Mouse (Mus musculus) testis, adult 2 months (tissue): ENCODE measurements around the gene Olfr263. TPM values are rescaled to one million over a fixed set of nuclear protein-coding genes. Genes with fewer than 3 reads are reported as not detected.
A peak's percentile ranks its signal among the peaks of the same experiment; 100 is the strongest.

Experiments used
- H3K27ac ChIP-seq: fragments of 200-500 bp; 2 replicates; pipeline ENCODE4 v1.5.1; 2012; ENCODE audit warnings: low read depth, low read length; ENCODE audit not compliant: control insufficient read depth, insufficient read depth
- H3K27me3 ChIP-seq: fragments of 200-500 bp; 2 replicates; pipeline ENCODE4 v1.6.1; 2012; ENCODE audit warnings: mild to moderate bottlenecking, low read length, moderate library complexity; ENCODE audit not compliant: control insufficient read depth, insufficient read depth
- H3K36me3 ChIP-seq: fragments of 200-500 bp; 2 replicates; pipeline ENCODE4 v1.6.1; 2012; ENCODE audit warnings: mild to moderate bottlenecking, low read length; ENCODE audit not compliant: control insufficient read depth, insufficient read depth
- H3K4me1 ChIP-seq: fragments of 200-500 bp; 2 replicates; pipeline ENCODE4 v1.6.1; 2012; ENCODE audit warnings: low read length; ENCODE audit not compliant: control insufficient read depth, insufficient read depth
- H3K4me3 ChIP-seq: fragments of 200-500 bp; 2 replicates; pipeline ENCODE4 v1.5.1; 2012; ENCODE audit warnings: low read depth, mild to moderate bottlenecking, low read length, moderate library complexity, mixed read lengths; ENCODE audit not compliant: control insufficient read depth
- CTCF ChIP-seq: fragments of 200-500 bp; IDR thresholded peaks from 2 replicates; pipeline ENCODE4 v1.5.1; 2012; ENCODE audit warnings: low read depth, mild to moderate bottlenecking, inconsistent platforms, low read length, moderate library complexity; ENCODE audit not compliant: control insufficient read depth, insufficient read depth, insufficient replicate concordance
- POLR2A ChIP-seq: fragments of 200-500 bp; IDR thresholded peaks from 2 replicates; pipeline ENCODE4 v1.6.1; 2012; ENCODE audit warnings: low read depth, mild to moderate bottlenecking, inconsistent platforms, low read length, moderate library complexity; ENCODE audit not compliant: control insufficient read depth
- polyA plus RNA-seq: library from polyadenylated mRNA; depleted of rRNA; stranded (reverse); fragments of >200 nt; gene quantifications from 2 replicates; pipeline ENCODE4 v1.2.3, GENCODE M21; 2012

Gene Olfr263
- polyA plus RNA-seq, 1 experiment = not detected

DNA sequence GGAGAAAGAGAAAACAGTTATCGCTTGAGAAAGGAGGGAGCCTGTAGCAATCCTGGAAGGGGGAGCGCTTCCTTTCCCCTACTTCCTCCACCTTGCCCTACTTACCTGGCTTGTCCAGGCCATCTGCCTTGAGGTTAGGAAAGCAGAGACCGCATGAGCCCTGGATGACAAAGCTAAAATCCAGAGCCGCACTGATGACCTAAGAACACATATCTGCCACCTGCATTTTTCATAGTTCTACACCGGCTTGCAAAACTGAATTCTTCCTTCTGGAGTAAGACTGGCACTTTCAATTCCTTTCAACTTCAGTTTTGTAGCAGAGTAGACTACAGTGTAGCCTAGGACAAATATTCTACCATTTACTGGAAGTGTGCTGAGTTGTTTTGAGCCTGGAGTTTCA, 48.9 kb downstream of the Olfr263 start:
- H3K27me3 ChIP-seq = no peaks in the 10 kb centered on the region
- peaks cover 12% of the 10 kb centered on the region for H3K4me1 ChIP-seq
- H3K36me3 ChIP-seq = peaks cover 1% of the 10 kb centered on the region; the same call in 1 of the 2 replicates
- no peak overlapping the region for H3K27ac ChIP-seq
- peak overlapping the region; percentile 87 for H3K4me3 ChIP-seq
- TF ChIP-seq POLR2A = no peak
- no peak for TF ChIP-seq CTCF

DNA sequence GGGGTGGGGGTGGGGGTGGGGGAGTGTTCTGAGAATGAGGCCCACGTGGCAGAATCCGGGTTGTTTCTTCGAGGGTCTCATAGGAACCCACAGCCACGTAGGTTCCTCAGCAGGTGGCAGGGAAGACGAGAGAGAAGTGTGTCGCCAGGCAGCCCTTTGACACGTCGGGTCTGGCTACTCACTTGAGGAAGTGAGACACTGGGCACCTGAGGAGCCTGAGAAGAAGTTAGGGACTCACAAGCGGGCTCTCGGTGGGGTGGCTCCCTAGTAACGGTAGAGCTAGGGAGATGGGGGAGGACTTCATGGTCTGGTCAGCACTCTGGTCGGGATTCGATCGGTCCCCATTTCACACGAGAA, 49.9 kb downstream of the Olfr263 start, which contains the start of gene Trim27:
TSS of gene Trim27 (plus strand) at position 79 of the 357 bp plus-strand sequence.
- peak within 1 kb of the TSS; percentile 55 for H3K27ac ChIP-seq
- peaks cover 12% of the 10 kb centered on the region for H3K4me1 ChIP-seq
- TF ChIP-seq POLR2A (peak; percentile 77; the same call in 1 of the 2 replicates), CTCF (no peak)
- H3K27me3 ChIP-seq = no peaks in the 10 kb centered on the region
- H3K4me3 ChIP-seq = peak within 1 kb of the TSS; percentile 87
- H3K36me3 ChIP-seq = peaks cover 4% of the 10 kb centered on the region

DNA sequence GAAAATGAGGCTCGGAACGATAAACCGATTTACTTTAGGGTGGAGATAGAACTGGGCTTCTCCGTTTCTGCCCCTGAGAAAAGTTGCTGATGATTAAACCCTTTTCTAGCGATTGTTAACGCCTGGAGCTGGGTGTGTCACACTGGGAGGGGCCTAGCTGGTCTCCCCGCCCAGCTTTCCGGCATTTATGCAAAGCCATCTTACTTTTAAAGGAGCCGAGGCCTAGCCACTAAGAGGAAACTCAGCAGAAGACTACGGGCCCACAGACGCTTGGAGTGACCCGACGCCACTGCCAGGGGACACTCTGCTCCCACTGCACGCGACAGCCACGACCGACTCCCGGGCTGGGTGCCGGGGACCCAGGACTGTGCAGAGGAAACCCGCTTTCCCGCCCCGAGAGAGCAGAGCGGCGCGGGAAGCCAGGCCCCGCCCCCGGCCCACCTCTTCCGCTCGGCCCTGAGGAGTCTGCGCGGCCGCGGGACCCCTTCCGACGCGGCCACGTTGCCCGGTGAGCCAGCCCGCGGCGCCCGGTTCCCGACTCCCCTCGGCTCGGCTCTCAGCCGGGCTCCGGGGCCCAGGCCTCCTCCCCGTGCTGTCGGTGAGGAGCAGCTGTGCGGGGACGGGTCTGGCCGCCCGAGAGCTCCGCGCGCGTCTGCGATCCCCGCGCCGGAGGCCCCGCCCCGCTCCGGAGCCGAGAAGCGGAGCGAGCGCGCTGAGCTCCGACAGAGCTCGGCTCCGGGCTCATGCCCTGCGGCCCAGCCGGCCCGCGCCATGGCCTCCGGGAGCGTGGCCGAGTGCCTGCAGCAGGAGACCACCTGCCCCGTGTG, 50.5 kb downstream of the Olfr263 start:
- TF ChIP-seq POLR2A (peak; percentile 46), CTCF (no peak; the same call in 1 of the 2 replicates)
- Histone ChIP-seq H3K27ac (peak overlapping the region; percentile 55), H3K27me3 (no peaks in the 10 kb centered on the region), H3K4me1 (peaks cover 12% of the 10 kb centered on the region), H3K36me3 (peaks cover 4% of the 10 kb centered on the region), H3K4me3 (peak overlapping the region; percentile 87)

DNA sequence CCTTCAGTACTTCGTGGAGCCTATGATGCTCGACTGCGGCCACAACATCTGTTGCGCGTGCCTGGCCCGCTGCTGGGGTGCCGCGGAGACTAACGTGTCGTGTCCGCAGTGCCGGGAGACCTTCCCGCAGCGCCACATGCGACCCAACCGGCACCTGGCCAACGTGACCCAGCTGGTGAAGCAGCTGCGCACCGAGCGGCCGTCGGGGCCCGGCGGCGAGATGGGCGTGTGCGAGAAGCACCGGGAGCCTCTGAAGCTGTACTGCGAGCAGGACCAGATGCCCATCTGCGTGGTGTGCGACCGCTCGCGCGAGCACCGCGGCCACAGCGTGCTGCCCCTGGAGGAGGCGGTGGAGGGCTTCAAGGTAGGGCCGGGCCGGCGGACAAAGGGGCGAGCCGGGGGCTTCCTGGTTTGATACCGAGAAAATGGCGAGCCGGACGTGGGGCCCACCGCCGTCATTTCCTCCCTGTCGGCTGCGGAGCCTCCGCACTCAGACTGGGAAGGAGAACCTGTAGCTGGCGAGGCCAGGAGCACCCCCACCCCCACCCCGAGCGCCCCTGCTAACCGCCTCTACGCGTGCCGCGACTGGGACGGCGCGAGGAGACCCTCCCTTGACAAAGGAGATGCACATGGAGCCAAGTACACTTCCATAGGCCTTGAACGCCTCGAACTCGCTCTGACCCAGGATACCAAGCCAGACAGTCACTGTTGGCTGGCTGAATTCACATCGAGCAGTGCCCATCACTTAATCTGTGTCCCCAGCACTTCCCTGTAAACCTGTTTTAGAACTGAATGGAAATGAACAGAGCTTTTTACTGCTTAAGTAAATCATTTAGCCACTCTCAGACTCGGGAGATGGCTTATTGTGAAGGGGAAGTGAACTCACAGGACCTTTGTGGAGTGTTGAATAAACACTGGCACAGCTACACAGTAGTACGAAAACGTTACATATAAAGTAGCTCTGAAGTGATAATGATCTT, 51.4 kb downstream of the Olfr263 start:
- Histone ChIP-seq H3K27ac (peak overlapping the region; percentile 55), H3K4me1 (peaks cover 12% of the 10 kb centered on the region), H3K4me3 (peak overlapping the region; percentile 87), H3K36me3 (peaks cover 4% of the 10 kb centered on the region), H3K27me3 (no peaks in the 10 kb centered on the region)
- TF ChIP-seq POLR2A = no peak; the same call in 1 of the 2 replicates
- no peak for TF ChIP-seq CTCF

DNA sequence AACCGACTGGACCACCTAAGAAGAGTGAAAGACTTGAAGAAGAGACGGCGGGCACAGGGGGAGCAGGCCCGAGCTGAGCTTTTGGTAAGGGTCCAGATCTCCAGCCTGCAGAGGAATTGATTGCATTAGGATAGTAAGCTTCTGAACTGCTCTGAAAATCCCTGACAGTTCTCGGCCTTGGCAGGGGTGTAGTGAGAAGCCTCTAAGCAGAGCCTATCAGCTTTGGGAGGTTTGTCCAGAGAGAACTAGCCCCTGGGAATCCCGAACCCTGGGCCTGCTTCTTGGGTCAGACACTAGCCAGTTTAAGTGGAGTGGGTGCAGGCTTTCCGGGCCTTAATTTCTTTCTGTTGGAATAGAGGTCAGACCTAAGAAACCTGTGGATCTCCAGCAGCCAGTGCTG, 52.6 kb downstream of the Olfr263 start:
- Histone ChIP-seq H3K4me3 (peak overlapping the region; percentile 62), H3K27me3 (no peaks in the 10 kb centered on the region), H3K27ac (no peak overlapping the region), H3K36me3 (peaks cover 4% of the 10 kb centered on the region), H3K4me1 (peaks cover 12% of the 10 kb centered on the region)
- TF ChIP-seq POLR2A = no peak
- no peak for TF ChIP-seq CTCF

DNA sequence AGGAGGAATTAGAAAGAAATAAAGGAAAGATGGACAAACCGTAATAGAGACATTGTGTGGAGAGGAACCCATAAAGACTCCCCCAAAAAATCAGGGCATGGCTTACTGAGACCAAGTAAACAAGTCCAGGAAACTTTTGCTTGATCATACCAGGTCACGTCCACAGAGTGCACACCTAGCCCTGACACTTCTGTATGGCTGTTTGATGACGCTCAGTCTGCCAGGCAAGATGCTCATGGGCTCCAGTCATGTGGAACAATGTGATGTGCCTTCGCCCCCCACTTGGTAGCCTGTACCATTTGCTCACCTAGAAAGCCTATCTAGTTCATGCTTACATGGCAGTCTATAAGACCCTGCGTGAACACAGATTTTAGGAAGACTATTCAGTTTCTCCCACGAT, 53.6 kb downstream of the Olfr263 start:
- Histone ChIP-seq H3K4me1 (peaks cover 12% of the 10 kb centered on the region), H3K27ac (no peak overlapping the region), H3K36me3 (peaks cover 4% of the 10 kb centered on the region), H3K4me3 (no peak overlapping the region), H3K27me3 (no peaks in the 10 kb centered on the region)
- TF ChIP-seq CTCF (no peak), POLR2A (no peak)

DNA sequence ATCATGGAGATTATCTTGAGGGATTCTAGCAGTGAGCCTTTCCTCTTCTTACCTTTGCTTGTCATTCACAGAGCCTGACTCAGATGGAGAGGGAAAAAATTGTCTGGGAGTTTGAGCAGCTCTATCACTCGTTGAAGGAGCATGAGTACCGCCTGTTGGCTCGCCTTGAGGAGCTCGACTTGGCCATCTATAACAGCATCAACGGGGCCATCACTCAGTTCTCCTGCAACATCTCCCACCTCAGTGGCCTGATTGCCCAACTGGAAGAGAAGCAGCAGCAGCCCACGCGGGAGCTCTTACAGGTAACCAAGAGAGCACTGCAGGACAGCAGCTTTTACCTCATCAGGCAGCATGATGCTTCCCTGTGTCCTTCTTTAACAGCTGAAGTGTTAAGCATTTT, 54.2 kb downstream of the Olfr263 start:
- Histone ChIP-seq H3K27me3 (no peaks in the 10 kb centered on the region), H3K27ac (no peak overlapping the region), H3K4me3 (peak overlapping the region; percentile 15), H3K4me1 (peaks cover 11% of the 10 kb centered on the region), H3K36me3 (peaks cover 6% of the 10 kb centered on the region)
- TF ChIP-seq POLR2A (no peak), CTCF (no peak)
